In genomic region chr12:100126968-100127865, GRCm38 (mm10) we compare ENCODE assay signal across 12 mouse cellular contexts. TPM values are rescaled to one million over a fixed set of nuclear protein-coding genes. Genes with fewer than 3 reads are reported as not detected.
A peak's percentile ranks its signal among the peaks of the same experiment; 100 is the strongest.
DNase-seq lines count a peak whose midpoint lies in the region; ATAC-seq and TF ChIP-seq lines count a peak whose summit lies in the region.
"Had no signal": no experiment of that assay in that cellular context is flagged by ENCODE, and none has a peak within 500 bp of the region (broad histone marks: within the 10 kb centered on the region; RNA-seq: fewer than 3 reads in every experiment).

No protein-coding gene starts in this region.

- H3K9ac ChIP-seq in intestine, postnatal 0 days (ENCODE audit: low read depth, low read length) = no peak overlapping the region
- H3K9ac ChIP-seq in intestine, embryonic 16.5 days (ENCODE audit: low read depth, low read length) = no peak overlapping the region
- H3K9ac ChIP-seq in stomach, embryonic 14.5 days (replicated peaks; ENCODE audit: low read depth, low read length) = no peak overlapping the region
- H3K9ac ChIP-seq in stomach, postnatal 0 days (ENCODE audit: low read length) = no peak overlapping the region
- H3K9ac ChIP-seq in liver, embryonic 13.5 days = no peak overlapping the region
- H3K9ac ChIP-seq: embryonic facial prominence, embryonic 15.5 days had no signal

- 0 out of 2 replicates have a peak, but pooled peaks cover 2% of the 10 kb centered on the region for H3K4me1 ChIP-seq in intestine, postnatal 0 days (replicated peaks; ENCODE audit: control insufficient read depth, insufficient read depth, low read length)
- peaks cover 8% of the 10 kb centered on the region; the same call in 1 of the 2 replicates for H3K4me1 ChIP-seq in intestine, embryonic 16.5 days (ENCODE audit: control insufficient read depth, insufficient read depth, low read length)
- no peaks in the 10 kb centered on the region for H3K4me1 ChIP-seq in stomach, embryonic 14.5 days (ENCODE audit: control insufficient read depth, insufficient read depth, low read length)
- H3K4me1 ChIP-seq in stomach, postnatal 0 days (replicated peaks; ENCODE audit: control insufficient read depth, insufficient read depth) = no peaks in the 10 kb centered on the region
- H3K4me1 ChIP-seq in liver, embryonic 13.5 days (replicated peaks) = peaks cover 13% of the 10 kb centered on the region
- H3K4me1 ChIP-seq: embryonic facial prominence, embryonic 15.5 days had no signal

- peak overlapping the region; percentile 21; the same call in 1 of the 2 replicates for H3K27ac ChIP-seq in intestine, postnatal 0 days (ENCODE audit: low read depth, low read length)
- no peak overlapping the region for H3K27ac ChIP-seq in intestine, embryonic 16.5 days (ENCODE audit: low read length)
- peak overlapping the region; percentile 21; the same call in 1 of the 2 replicates for H3K27ac ChIP-seq in stomach, embryonic 14.5 days (ENCODE audit: low read length)
- H3K27ac ChIP-seq in stomach, postnatal 0 days (replicated peaks) = no peak overlapping the region
- H3K27ac ChIP-seq in liver, embryonic 13.5 days = 0 out of 2 replicates have a peak overlapping the region, but pooled peaks have one; percentile 23
- H3K27ac ChIP-seq: embryonic facial prominence, embryonic 15.5 days had no signal

- 68% methylated on average over 17 of the region's 17 CpGs for WGBS in intestine, postnatal 0 days
- WGBS in intestine, embryonic 16.5 days = 73% methylated on average over 17 of the region's 17 CpGs
- 73% methylated on average over 17 of the region's 17 CpGs for WGBS in stomach, embryonic 14.5 days
- 75% methylated on average over 17 of the region's 17 CpGs for WGBS in stomach, postnatal 0 days
- 45% methylated on average over 17 of the region's 17 CpGs for WGBS in liver, embryonic 13.5 days (ENCODE audit: insufficient replicate concordance)

- ATAC-seq in intestine, postnatal 0 days = no peak
- ATAC-seq in intestine, embryonic 16.5 days = no peak
- no peak for ATAC-seq in stomach, embryonic 14.5 days (ENCODE audit: insufficient number of reproducible peaks, insufficient read depth, low FRiP score, low read depth)
- no peak for ATAC-seq in stomach, postnatal 0 days (ENCODE audit: low FRiP score, low TSS enrichment)
- peak; percentile 8; the same call in 1 of the 2 replicates for ATAC-seq in liver, embryonic 13.5 days (ENCODE audit: low read depth)
- no peak for ATAC-seq in megakaryocyte-erythroid progenitor cell, adult 5-6 weeks (replicated peaks; ENCODE audit: low FRiP score, low TSS enrichment, poor library complexity, severe bottlenecking)
- ATAC-seq: CD4-positive, CD25-positive, alpha-beta regulatory T cell, adult 4 months had no signal

- no peak for DNase-seq in stomach, postnatal 0 days (ENCODE audit: low spot score)
- no peak for DNase-seq in liver, embryonic 13.5 days
- peak; percentile 45 for DNase-seq in yolk sac, embryonic 10.5 days (ENCODE audit: low spot score)
- no peak for DNase-seq in urinary bladder, postnatal 36 days (ENCODE audit: low spot score in 2 of 2)
- DNase-seq: cerebellum, adult 9-11 months had no signal

- H3K4me2 ChIP-seq in intestine, postnatal 0 days (replicated peaks; ENCODE audit: low read depth) = no peak overlapping the region
- H3K4me2 ChIP-seq in intestine, embryonic 16.5 days (ENCODE audit: low read depth, low read length) = no peak overlapping the region
- no peak overlapping the region for H3K4me2 ChIP-seq in stomach, embryonic 14.5 days (replicated peaks; ENCODE audit: low read depth, low read length)
- no peak overlapping the region for H3K4me2 ChIP-seq in stomach, postnatal 0 days (replicated peaks; ENCODE audit: low read depth)
- no peak overlapping the region for H3K4me2 ChIP-seq in liver, embryonic 13.5 days
- H3K4me2 ChIP-seq: embryonic facial prominence, embryonic 15.5 days had no signal

- H3K9me3 ChIP-seq in intestine, postnatal 0 days (ENCODE audit: control insufficient read depth) = no peaks in the 10 kb centered on the region
- H3K9me3 ChIP-seq in intestine, embryonic 16.5 days (ENCODE audit: control insufficient read depth, low read length) = no peaks in the 10 kb centered on the region
- no peaks in the 10 kb centered on the region for H3K9me3 ChIP-seq in stomach, embryonic 14.5 days (ENCODE audit: control insufficient read depth, low read depth, low read length)
- no peaks in the 10 kb centered on the region for H3K9me3 ChIP-seq in stomach, postnatal 0 days (ENCODE audit: control insufficient read depth, low read length)
- no peaks in the 10 kb centered on the region for H3K9me3 ChIP-seq in liver, embryonic 13.5 days (replicated peaks)
- H3K9me3 ChIP-seq: embryonic facial prominence, embryonic 15.5 days had no signal

- no peaks in the 10 kb centered on the region for H3K27me3 ChIP-seq in intestine, postnatal 0 days (replicated peaks; ENCODE audit: control insufficient read depth, insufficient read depth, low read length)
- no peaks in the 10 kb centered on the region for H3K27me3 ChIP-seq in intestine, embryonic 16.5 days (replicated peaks; ENCODE audit: control insufficient read depth, insufficient read depth, low read length)
- H3K27me3 ChIP-seq in stomach, embryonic 14.5 days (ENCODE audit: control insufficient read depth, insufficient read depth, low read length) = no peaks in the 10 kb centered on the region
- no peaks in the 10 kb centered on the region for H3K27me3 ChIP-seq in stomach, postnatal 0 days (ENCODE audit: control insufficient read depth, insufficient read depth, low read length)
- H3K27me3 ChIP-seq in liver, embryonic 13.5 days = no peaks in the 10 kb centered on the region
- H3K27me3 ChIP-seq: embryonic facial prominence, embryonic 15.5 days had no signal

- H3K36me3 ChIP-seq in intestine, postnatal 0 days (ENCODE audit: control insufficient read depth, insufficient read depth) = peaks cover 79% of the 10 kb centered on the region
- peaks cover 29% of the 10 kb centered on the region for H3K36me3 ChIP-seq in intestine, embryonic 16.5 days (ENCODE audit: control insufficient read depth, insufficient read depth, low read length)
- peaks cover 66% of the 10 kb centered on the region for H3K36me3 ChIP-seq in stomach, embryonic 14.5 days (ENCODE audit: control insufficient read depth, insufficient read depth, low read length)
- peaks cover 36% of the 10 kb centered on the region for H3K36me3 ChIP-seq in stomach, postnatal 0 days (ENCODE audit: control insufficient read depth, insufficient read depth, low read length)
- H3K36me3 ChIP-seq in liver, embryonic 13.5 days = peaks cover 84% of the 10 kb centered on the region

- H3K4me3 ChIP-seq in intestine, postnatal 0 days (ENCODE audit: low read depth, low read length) = no peak overlapping the region
- H3K4me3 ChIP-seq in intestine, embryonic 16.5 days (ENCODE audit: low read length) = no peak overlapping the region
- no peak overlapping the region for H3K4me3 ChIP-seq in stomach, embryonic 14.5 days (ENCODE audit: low read depth, low read length)
- H3K4me3 ChIP-seq in stomach, postnatal 0 days (ENCODE audit: low read depth, low read length) = no peak overlapping the region
- no peak overlapping the region for H3K4me3 ChIP-seq in liver, embryonic 13.5 days (replicated peaks)
- H3K4me3 ChIP-seq: embryonic facial prominence, embryonic 15.5 days; myocyte had no signal

- TF ChIP-seq EP300 in stomach, postnatal 0 days (optimal IDR thresholded peaks at IDR 0.05) = no peak

- no peak for TF ChIP-seq CTCF in intestine, postnatal 0 days (IDR thresholded peaks at IDR 0.05; ENCODE audit: low read depth)
- no peak for TF ChIP-seq CTCF in stomach, postnatal 0 days (IDR thresholded peaks at IDR 0.05; ENCODE audit: low read depth)

RNA-seq across cellular contexts. Expression of gene Psmc1, which starts 17.3 kb away (rescaled TPM):
- 154 and 155 TPM in 2 replicates for polyA plus RNA-seq in intestine, postnatal 0 days (2015; fragmentation: Nextera tagmentation; extraction: Ambion mirVana)
- polyA plus RNA-seq in intestine, embryonic 16.5 days (2015; fragmentation: Nextera tagmentation; extraction: Ambion mirVana) = 223 and 239 TPM in 2 replicates
- polyA plus RNA-seq in stomach, embryonic 14.5 days (2014; fragmentation: Nextera tagmentation; extraction: Ambion mirVana) = 247 and 259 TPM in 2 replicates
- polyA plus RNA-seq in stomach, postnatal 0 days (2015; fragmentation: Nextera tagmentation; extraction: Ambion mirVana) = 176 and 186 TPM in 2 replicates
- polyA plus RNA-seq in liver, embryonic 13.5 days (2015; fragmentation: Nextera tagmentation; extraction: Ambion mirVana) = 193 and 221 TPM in 2 replicates
- 198 and 227 TPM in 2 replicates for total RNA-seq in megakaryocyte-erythroid progenitor cell, adult 5-6 weeks (2014; fragmentation: Nextera tagmentation)
- 293 and 383 TPM in 2 replicates for total RNA-seq in megakaryocyte-erythroid progenitor cell, adult 5-6 weeks (2017)

RNA-seq across cellular contexts. Expression of gene Nrde2, which starts 32.2 kb away (rescaled TPM):
- 7.8 and 8.6 TPM in 2 replicates for polyA plus RNA-seq in intestine, postnatal 0 days (2015; fragmentation: Nextera tagmentation; extraction: Ambion mirVana)
- polyA plus RNA-seq in intestine, embryonic 16.5 days (2015; fragmentation: Nextera tagmentation; extraction: Ambion mirVana) = 7.9 and 9.0 TPM in 2 replicates
- 13.1 and 13.3 TPM in 2 replicates for polyA plus RNA-seq in stomach, embryonic 14.5 days (2014; fragmentation: Nextera tagmentation; extraction: Ambion mirVana)
- polyA plus RNA-seq in stomach, postnatal 0 days (2015; fragmentation: Nextera tagmentation; extraction: Ambion mirVana) = 5.9 and 6.9 TPM in 2 replicates
- polyA plus RNA-seq in liver, embryonic 13.5 days (2015; fragmentation: Nextera tagmentation; extraction: Ambion mirVana) = 6.4 and 8.0 TPM in 2 replicates
- 10.4 and 14.9 TPM in 2 replicates for total RNA-seq in megakaryocyte-erythroid progenitor cell, adult 5-6 weeks (2014; fragmentation: Nextera tagmentation)
- total RNA-seq in megakaryocyte-erythroid progenitor cell, adult 5-6 weeks (2017) = 34.5 and 36.1 TPM in 2 replicates

Comparison
In these comparisons a context has a peak if more than half of its experiments do, and no peak if none do; other contexts are left out.
1. H3K27ac ChIP-seq: peak in intestine, postnatal 0 days (single experiment), stomach, embryonic 14.5 days (single experiment) and liver, embryonic 13.5 days (single experiment); none in intestine, embryonic 16.5 days (single experiment) and stomach, postnatal 0 days (single experiment).